Mouse (Mus musculus): ENCODE results near the gene C1qtnf9.

DNA sequence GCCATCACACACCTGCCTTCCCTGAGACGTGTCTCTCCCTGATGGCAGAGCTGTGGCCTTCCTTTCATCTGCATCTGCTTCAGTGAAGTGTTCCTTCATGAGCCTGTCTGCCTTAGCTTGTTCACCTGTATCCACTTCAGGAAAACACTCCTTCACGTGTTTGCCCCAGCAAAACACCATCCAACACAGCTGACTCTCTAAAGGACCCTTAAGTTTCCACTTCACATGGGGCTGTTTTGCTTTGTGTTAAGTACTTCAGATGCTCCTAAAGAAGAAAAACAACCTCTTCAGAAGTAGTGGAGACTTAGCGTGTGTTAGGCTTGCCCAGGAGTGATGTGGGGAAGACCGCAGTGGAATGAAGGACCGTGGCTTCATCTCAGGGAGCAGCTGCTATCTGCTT, 47.2 kb downstream of the C1qtnf9 start:
- TF ChIP-seq CTCF (IDR thresholded peaks at IDR 0.05; ENCODE audit: control insufficient read depth, insufficient read depth, insufficient read length): no peak
- TF ChIP-seq FOSL1 (IDR thresholded peaks at IDR 0.05; ENCODE audit: insufficient read depth, low read length, poor library complexity, severe bottlenecking): no peak
- TF ChIP-seq MYOG (IDR thresholded peaks at IDR 0.05; ENCODE audit: control insufficient read depth, extremely low read depth, insufficient read length): no peak

All from C2C12 (cell line).